Mouse (Mus musculus) intestine, postnatal 0 days (tissue): ENCODE measurements around the gene Abcb4. TPM values are rescaled to one million over a fixed set of nuclear protein-coding genes. Genes with fewer than 3 reads are reported as not detected.
"Not testable (repeated sequence)": the region's sequence is repeated elsewhere in the genome, so short reads cannot be mapped to it uniquely, and the experiment has no call there.

Experiments used
- ATAC-seq: fragments of 200-750 bp; cut with Nextera tagmentation; 2 replicates; pipeline ENCODE4 v1.8.0; 2017; ENCODE audit warnings: mild to moderate bottlenecking, moderate TSS enrichment, moderate library complexity
- H3K27ac ChIP-seq: fragments of 300-500 bp; sonication (generic); 2 replicates; pipeline ENCODE4 v1.5.1; 2014; ENCODE audit warnings: mild to moderate bottlenecking, low read depth, low read length, moderate library complexity
- H3K27me3 ChIP-seq: fragments of 300-500 bp; sonication (generic); replicated peaks from 2 replicates; pipeline ENCODE4 v1.6.1; 2014; ENCODE audit warnings: low read length, mixed read lengths; ENCODE audit not compliant: control insufficient read depth, insufficient read depth
- H3K36me3 ChIP-seq: fragments of 300-500 bp; sonication (generic); 2 replicates; pipeline ENCODE4 v1.6.1; 2014; ENCODE audit warnings: mild to moderate bottlenecking, moderate library complexity; ENCODE audit not compliant: control insufficient read depth, insufficient read depth
- H3K4me1 ChIP-seq: fragments of 300-500 bp; sonication (generic); replicated peaks from 2 replicates; pipeline ENCODE4 v1.6.1; 2014; ENCODE audit warnings: antibody characterized with exemption, low read length, mixed read lengths; ENCODE audit not compliant: control insufficient read depth, insufficient read depth
- H3K4me2 ChIP-seq: fragments of 300-500 bp; sonication (generic); replicated peaks from 2 replicates; pipeline ENCODE4 v1.6.1; 2014; ENCODE audit warnings: low read depth, mild to moderate bottlenecking, moderate library complexity
- H3K4me3 ChIP-seq: fragments of 300-500 bp; sonication (generic); 2 replicates; pipeline ENCODE4 v1.5.1; 2014; ENCODE audit warnings: low read depth, low read length
- H3K9ac ChIP-seq: fragments of 300-500 bp; sonication (generic); 2 replicates; pipeline ENCODE4 v1.6.1; 2014; ENCODE audit warnings: mild to moderate bottlenecking, low read depth, low read length
- H3K9me3 ChIP-seq: fragments of 300-500 bp; sonication (generic); 2 replicates; pipeline ENCODE4 v1.6.1; 2016; ENCODE audit warnings: mixed run types; ENCODE audit not compliant: control insufficient read depth
- CTCF ChIP-seq: sonication (generic); IDR thresholded peaks from 2 replicates; pipeline ENCODE4 v1.5.1; 2016; ENCODE audit warnings: low read depth, mild to moderate bottlenecking, control low read depth, antibody characterized with exemption, moderate library complexity
- WGBS: fragments of 180-500 bp; shearing (Covaris S2); extraction: QIAGEN DNeasy Blood & Tissue Kit; methylation state at CpG from one replicate; pipeline ENCODE4 v1.1.7; 2014; 5-methylcytosine and 5-hydroxymethylcytosine counted together
- polyA plus RNA-seq: library from polyadenylated mRNA; unstranded; fragments of >200 nt; fragmentation: Nextera tagmentation; extraction: Ambion mirVana; gene quantifications from 2 replicates; pipeline ENCODE4 v1.2.1, GENCODE M21; 2015

Abcb4 gene
- polyA plus RNA-seq, 1 experiment from 2014 or later: 0.23 TPM

DNA sequence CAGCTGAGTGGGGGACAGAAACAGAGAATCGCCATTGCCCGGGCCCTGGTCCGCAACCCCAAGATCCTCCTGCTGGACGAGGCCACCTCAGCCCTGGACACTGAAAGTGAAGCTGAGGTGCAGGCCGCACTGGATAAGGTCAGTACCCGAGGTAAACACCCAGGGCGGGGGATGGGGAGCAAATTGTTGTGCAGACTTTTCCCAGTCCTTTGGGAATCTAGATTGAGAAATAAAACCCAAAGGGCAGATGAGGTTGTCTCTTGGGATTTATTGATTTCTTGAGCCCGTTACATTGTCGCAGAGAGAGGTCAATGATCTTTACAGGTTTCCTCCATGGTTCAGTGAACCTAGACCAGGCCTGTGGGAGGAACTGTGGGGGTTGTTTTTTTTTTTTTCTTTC lies 34.9 kb downstream of the Abcb4 start:
- no peak for TF ChIP-seq CTCF
- Histone ChIP-seq H3K27ac (no peak overlapping the region), H3K9me3 (no peaks in the 10 kb centered on the region), H3K9ac (no peak overlapping the region), H3K4me3 (no peak overlapping the region), H3K4me2 (no peak overlapping the region), H3K4me1 (no peaks in the 10 kb centered on the region), H3K36me3 (no peaks in the 10 kb centered on the region), H3K27me3 (no peaks in the 10 kb centered on the region)
- no peak for ATAC-seq
- WGBS: 84% methylated on average over 9 of the region's 9 CpGs

DNA sequence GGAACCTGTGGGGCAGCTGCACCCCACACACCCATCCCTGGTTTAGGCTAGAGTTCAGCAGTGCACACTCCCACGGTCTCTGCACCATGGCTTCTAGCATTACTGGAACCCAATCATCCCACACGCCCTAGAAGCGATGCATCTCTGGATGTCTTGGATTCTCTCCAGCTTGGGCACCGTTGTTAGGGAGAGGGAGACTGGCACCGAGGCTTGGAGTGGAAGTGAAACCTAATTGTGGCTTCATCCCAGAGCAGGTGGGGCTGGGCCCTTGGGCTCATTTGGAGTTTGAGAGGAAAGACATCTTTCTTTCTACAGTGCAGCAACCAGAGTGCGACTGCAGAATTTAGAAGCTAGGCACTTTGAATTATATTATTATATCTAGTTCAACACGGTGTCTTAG lies 44.4 kb downstream of the Abcb4 start:
- Histone ChIP-seq H3K27me3 (no peaks in the 10 kb centered on the region), H3K4me1 (no peaks in the 10 kb centered on the region), H3K4me2 (no peak overlapping the region), H3K9me3 (no peaks in the 10 kb centered on the region), H3K36me3 (no peaks in the 10 kb centered on the region), H3K9ac (no peak overlapping the region), H3K4me3 (no peak overlapping the region), H3K27ac (no peak overlapping the region)
- no peak for ATAC-seq
- 80% methylated on average over 7 of the region's 7 CpGs for WGBS
- TF ChIP-seq CTCF: no peak

DNA sequence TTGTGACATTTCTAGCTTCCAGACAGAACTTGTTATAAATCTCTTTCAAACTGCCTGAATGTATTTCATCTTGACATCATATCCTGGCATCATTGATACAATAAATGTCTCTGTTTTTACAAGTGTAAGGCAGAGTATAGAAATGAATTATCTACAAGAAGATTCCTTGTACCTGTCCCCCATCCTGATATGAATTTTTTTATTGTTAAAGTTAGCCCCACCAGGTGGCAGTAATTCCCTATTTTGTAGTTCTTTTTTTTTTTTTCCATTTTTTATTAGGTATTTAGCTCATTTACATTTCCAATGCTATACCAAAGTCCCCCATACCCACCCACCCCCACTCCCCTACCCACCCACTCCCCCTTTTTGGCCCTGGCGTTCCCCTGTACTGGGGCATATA lies 47.7 kb downstream of the Abcb4 start:
- not testable (repeated sequence) for H3K4me3 ChIP-seq, H3K4me2 ChIP-seq, H3K4me1 ChIP-seq, H3K9ac ChIP-seq, H3K9me3 ChIP-seq, ATAC-seq, H3K27ac ChIP-seq, H3K36me3 ChIP-seq, H3K27me3 ChIP-seq
- peak; percentile 36 for TF ChIP-seq CTCF
- WGBS: no CpG with 5 or more reads among the region's 1 CpGs

DNA sequence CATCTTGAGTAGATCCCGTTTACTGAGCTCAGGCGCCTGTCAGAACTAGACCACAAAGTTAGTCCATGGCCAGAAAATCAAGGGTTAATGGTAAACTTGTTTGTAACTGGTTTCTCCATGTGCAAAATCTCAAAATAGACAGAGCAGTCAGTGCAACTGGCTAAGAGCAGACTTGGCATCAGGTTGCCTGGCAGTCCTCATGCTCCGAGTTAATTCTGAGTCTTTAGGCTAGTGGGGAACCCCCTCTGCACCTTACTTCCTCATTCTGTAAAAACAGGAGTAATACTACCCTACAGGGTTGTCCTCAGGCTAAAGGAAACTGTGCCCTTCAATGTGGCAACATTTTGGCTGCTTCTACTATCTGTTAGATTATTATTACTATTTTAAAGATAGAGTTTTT lies 50.3 kb downstream of the Abcb4 start:
- ATAC-seq: no peak
- H3K9ac ChIP-seq: no peak overlapping the region
- H3K4me3 ChIP-seq: no peak overlapping the region
- no peak for TF ChIP-seq CTCF
- 72% methylated on average over 3 of the region's 3 CpGs for WGBS
- H3K9me3 ChIP-seq: no peaks in the 10 kb centered on the region
- no peaks in the 10 kb centered on the region for H3K27me3 ChIP-seq
- H3K36me3 ChIP-seq: no peaks in the 10 kb centered on the region
- H3K4me2 ChIP-seq: no peak overlapping the region
- no peak overlapping the region for H3K27ac ChIP-seq
- no peaks in the 10 kb centered on the region for H3K4me1 ChIP-seq

DNA sequence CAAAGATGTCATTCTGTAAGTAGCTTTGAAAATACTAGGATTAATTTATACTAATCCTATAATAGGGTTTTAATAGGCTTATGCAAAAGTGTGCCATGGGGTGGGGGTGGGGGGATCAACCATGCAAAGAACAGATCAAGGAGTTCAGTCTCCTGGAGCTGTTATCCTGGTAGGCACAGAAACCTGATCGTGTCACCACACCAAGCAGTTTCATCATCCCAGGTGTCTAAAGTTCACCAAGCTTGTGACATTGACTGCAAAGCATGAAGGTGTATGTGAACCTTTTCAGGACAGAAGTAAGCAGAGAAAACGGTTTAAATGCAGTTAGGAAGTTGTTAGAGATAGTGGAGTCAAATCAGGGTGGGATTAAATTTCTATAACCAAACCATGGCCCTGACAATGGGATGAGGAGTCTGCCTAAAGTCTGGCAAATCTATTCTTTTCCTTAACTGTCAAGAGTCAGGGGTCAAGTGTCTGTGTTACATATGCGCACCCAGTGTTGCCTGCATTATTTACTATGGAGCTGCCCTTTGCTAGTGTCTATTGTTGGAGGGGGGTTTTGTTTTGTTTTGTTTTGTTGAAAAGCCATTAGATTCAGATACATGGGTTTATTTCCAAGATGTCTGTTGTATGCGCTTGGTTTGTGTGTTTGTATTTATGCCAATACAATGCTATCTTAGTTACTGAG lies 54.0 kb downstream of the Abcb4 start:
- H3K36me3 ChIP-seq: no peaks in the 10 kb centered on the region
- no peak overlapping the region for H3K4me3 ChIP-seq
- no peaks in the 10 kb centered on the region for H3K9me3 ChIP-seq
- no peak for TF ChIP-seq CTCF
- H3K9ac ChIP-seq: no peak overlapping the region
- no peak overlapping the region for H3K27ac ChIP-seq
- whole genome bisulfite sequencing: 63% methylated on average over 4 of the region's 4 CpGs
- H3K4me1 ChIP-seq: no peaks in the 10 kb centered on the region
- ATAC-seq: peak; percentile 54; the same call in 1 of the 2 replicates
- H3K27me3 ChIP-seq: no peaks in the 10 kb centered on the region
- no peak overlapping the region for H3K4me2 ChIP-seq

DNA sequence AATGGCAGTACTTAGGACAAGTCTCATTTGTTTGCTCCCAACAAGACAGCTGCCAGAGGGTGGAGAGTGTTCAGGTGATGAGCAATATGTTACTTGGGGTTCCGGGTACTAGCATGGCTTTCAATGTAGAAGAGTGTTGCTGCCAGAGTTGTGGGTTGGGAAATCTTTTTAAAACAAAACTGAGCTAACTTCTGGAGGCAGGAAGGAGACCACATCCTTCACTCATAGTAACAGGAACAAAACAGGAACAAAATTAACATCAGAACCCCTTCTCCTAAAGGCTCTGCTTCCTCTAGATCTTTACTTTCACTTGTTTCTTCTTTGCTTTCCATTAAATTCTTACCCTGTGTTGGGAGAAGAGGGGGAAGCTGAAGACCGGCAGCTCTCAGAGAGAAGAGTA lies 60.1 kb downstream of the Abcb4 start:
- no peaks in the 10 kb centered on the region for H3K9me3 ChIP-seq
- no peak overlapping the region for H3K9ac ChIP-seq
- H3K4me2 ChIP-seq: no peak overlapping the region
- H3K4me3 ChIP-seq: no peak overlapping the region
- WGBS: 92% methylated on average over 2 of the region's 2 CpGs
- no peak for TF ChIP-seq CTCF
- no peak overlapping the region for H3K27ac ChIP-seq
- no peaks in the 10 kb centered on the region for H3K36me3 ChIP-seq
- H3K27me3 ChIP-seq: no peaks in the 10 kb centered on the region
- no peaks in the 10 kb centered on the region for H3K4me1 ChIP-seq
- no peak for ATAC-seq

DNA sequence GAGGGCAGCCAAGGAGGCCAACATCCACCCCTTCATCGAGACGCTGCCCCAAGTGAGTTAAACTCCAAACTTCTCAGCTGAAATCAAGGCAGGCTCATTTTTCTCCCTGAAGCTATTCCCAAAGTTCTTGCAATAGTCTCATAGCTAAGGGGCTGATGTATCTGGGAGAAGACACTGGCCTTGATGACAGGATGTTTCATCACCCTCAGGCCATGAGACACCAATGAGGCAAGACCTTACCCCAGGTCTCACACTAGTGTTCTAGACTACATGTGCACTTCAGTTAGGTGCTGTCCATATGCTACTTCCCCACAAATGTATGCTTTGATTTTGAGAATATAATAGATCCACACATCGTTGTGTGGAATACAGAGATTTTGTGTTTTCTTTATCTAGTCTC lies 62.0 kb downstream of the Abcb4 start:
- Histone ChIP-seq H3K27me3 (no peaks in the 10 kb centered on the region), H3K27ac (no peak overlapping the region), H3K36me3 (no peaks in the 10 kb centered on the region), H3K4me3 (no peak overlapping the region), H3K4me1 (no peaks in the 10 kb centered on the region), H3K4me2 (no peak overlapping the region), H3K9ac (no peak overlapping the region), H3K9me3 (no peaks in the 10 kb centered on the region)
- 90% methylated on average over 3 of the region's 3 CpGs for WGBS
- no peak for TF ChIP-seq CTCF
- ATAC-seq: no peak
